Mouse (Mus musculus) left cerebral cortex, adult 9 months (tissue): ENCODE measurements around the gene Kif6.
A peak's percentile ranks its signal among the peaks of the same experiment; 100 is the strongest.

ENCODE experiments used
- DNase-seq, 2 experiments: peaks; one replicate each; pipeline ENCODE4 v3.0.0; 2022; ENCODE audit warnings: low spot score in 2 of 2

The Kif6 gene

GRCm38 (mm10) chr17:49839243-49839642, 224.3 kb downstream of the Kif6 start:
- DNase-seq, result no peak

- no peak for DNase-seq
Measured at GRCm38 (mm10) chr17:49851210-49851609, 236.3 kb downstream of the Kif6 start.

- DNase-seq, result peak in 1 of 2 experiments; percentile 31
Measured at GRCm38 (mm10) chr17:49852183-49852582, 237.2 kb downstream of the Kif6 start.

- DNase-seq, result no peak
Measured at GRCm38 (mm10) chr17:49855785-49856184, 240.8 kb downstream of the Kif6 start.

GRCm38 (mm10) chr17:49860057-49860816, 245.3 kb downstream of the Kif6 start:
- DNase-seq, result peak in 1 of 2 experiments; percentile 53

- DNase-seq, result peak in 1 of 2 experiments; percentile 17
Measured at GRCm38 (mm10) chr17:49863597-49863996, 248.7 kb downstream of the Kif6 start.

GRCm38 (mm10) chr17:49865604-49866003, 250.7 kb downstream of the Kif6 start:
- no peak for DNase-seq

GRCm38 (mm10) chr17:49866653-49867215, 251.8 kb downstream of the Kif6 start:
- DNase-seq, result no peak

GRCm38 (mm10) chr17:49867321-49868137, 252.6 kb downstream of the Kif6 start:
- peak in 1 of 2 experiments; percentile 18 for DNase-seq

GRCm38 (mm10) chr17:49869246-49869645, 254.3 kb downstream of the Kif6 start:
- DNase-seq, result no peak

GRCm38 (mm10) chr17:49872305-49872704, 257.4 kb downstream of the Kif6 start:
- DNase-seq, result no peak

GRCm38 (mm10) chr17:49874746-49875145, 259.8 kb downstream of the Kif6 start:
- no peak for DNase-seq

- no peak for DNase-seq
Measured at GRCm38 (mm10) chr17:49875401-49875800, 260.5 kb downstream of the Kif6 start.

- DNase-seq, result no peak
Measured at GRCm38 (mm10) chr17:49875939-49876651, 261.2 kb downstream of the Kif6 start.

GRCm38 (mm10) chr17:49880919-49881744, 266.2 kb downstream of the Kif6 start:
- no peak for DNase-seq

GRCm38 (mm10) chr17:49881796-49882195, 266.9 kb downstream of the Kif6 start:
- no peak for DNase-seq

- peak; percentile 14 to 17 for DNase-seq
Measured at GRCm38 (mm10) chr17:49883136-49883755, 268.3 kb downstream of the Kif6 start.

GRCm38 (mm10) chr17:49885035-49885434, 270.1 kb downstream of the Kif6 start:
- DNase-seq, result no peak

- DNase-seq, result no peak
Measured at GRCm38 (mm10) chr17:49889629-49890028, 274.7 kb downstream of the Kif6 start.

GRCm38 (mm10) chr17:49890861-49891260, 275.9 kb downstream of the Kif6 start:
- peak in 1 of 2 experiments; percentile 37 for DNase-seq
